Mouse (Mus musculus): ENCODE results near the gene Olfr1031. TPM values are rescaled to one million over a fixed set of nuclear protein-coding genes. Genes with fewer than 3 reads are reported as not detected.
"Not testable (repeated sequence)": the region's sequence is repeated elsewhere in the genome, so short reads cannot be mapped to it uniquely, and the experiment has no call there.

Gene Olfr1031
- not detected in 2 replicates for polyA plus RNA-seq (2012; rRNA removed)

DNA sequence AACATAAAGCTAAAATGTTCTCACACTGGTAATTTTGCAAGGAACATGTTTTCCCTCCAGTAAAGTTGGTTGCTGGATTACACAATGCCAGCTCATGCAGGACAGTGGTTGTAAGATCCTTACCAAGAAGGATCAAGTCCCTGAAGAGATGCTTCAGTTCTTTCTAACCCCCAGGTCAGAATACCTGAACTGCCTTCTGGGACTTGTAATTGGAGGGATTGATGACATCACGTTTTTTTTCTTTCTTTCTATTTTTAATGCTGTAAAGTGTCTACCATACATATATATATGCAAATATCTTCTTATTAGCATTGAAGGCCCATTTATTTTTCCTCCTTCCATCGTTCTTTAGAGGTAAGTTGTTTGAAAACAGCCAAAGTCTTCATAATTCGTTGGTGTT lies at the start of gene Olfr1031:
Olfr1031 (plus strand) TSS at position 301 of the 400 bp plus-strand sequence.
- Histone ChIP-seq H3K27me3 (ENCODE audit: control insufficient read depth, insufficient read depth, low read length) (no peaks in the 10 kb centered on the region), H3K4me1 (ENCODE audit: control insufficient read depth, insufficient read depth, insufficient read length, low read length) (no peaks in the 10 kb centered on the region), H3K27ac (ENCODE audit: insufficient read depth, low read depth, low read length) (no peak within 1 kb of the TSS), H3K36me3 (ENCODE audit: control insufficient read depth, insufficient read depth, low read length) (no peaks in the 10 kb centered on the region), H3K4me3 (ENCODE audit: low read depth, low read length) (no peak within 1 kb of the TSS)
- WGBS, result 38% methylated on average over 3 of the region's 3 CpGs
- TF ChIP-seq POLR2A (IDR thresholded peaks at IDR 0.05; ENCODE audit: low read depth, low read length) (no peak), CTCF (IDR thresholded peaks at IDR 0.05; ENCODE audit: extremely low read depth, insufficient read length, insufficient replicate concordance, low read depth, low read length) (no peak)

DNA sequence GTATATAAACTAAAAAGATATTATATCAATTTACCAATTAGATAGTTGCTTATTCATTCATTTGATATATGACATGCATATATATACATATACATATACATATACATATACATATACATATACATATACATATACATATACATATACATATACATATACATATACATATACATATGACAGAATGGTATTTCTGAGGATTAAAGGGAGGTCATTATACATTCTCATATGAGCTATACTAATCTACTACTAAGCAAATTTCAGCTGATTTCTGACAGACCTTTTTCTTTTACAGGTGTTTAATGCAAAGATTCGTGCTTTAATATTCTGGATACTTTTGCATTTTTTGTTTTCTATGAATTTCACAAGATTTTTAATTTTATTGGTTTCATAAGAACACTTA lies 40.0 kb upstream of the Olfr1031 start, which contains the start of gene Olfr1028:
Olfr1028 (plus strand) TSS at position 301 of the 400 bp plus-strand sequence.
- WGBS, result 65% methylated on average over 1 of the region's 1 CpGs
- Histone ChIP-seq H3K27me3 (ENCODE audit: control insufficient read depth, insufficient read depth, low read length) (no peaks in the 10 kb centered on the region), H3K36me3 (ENCODE audit: control insufficient read depth, insufficient read depth, low read length) (no peaks in the 10 kb centered on the region), H3K4me3 (ENCODE audit: low read depth, low read length) (no peak within 1 kb of the TSS), H3K27ac (ENCODE audit: insufficient read depth, low read depth, low read length) (no peak within 1 kb of the TSS), H3K4me1 (ENCODE audit: control insufficient read depth, insufficient read depth, insufficient read length, low read length) (no peaks in the 10 kb centered on the region)
- TF ChIP-seq CTCF (IDR thresholded peaks at IDR 0.05; ENCODE audit: extremely low read depth, insufficient read length, insufficient replicate concordance, low read depth, low read length) (no peak), POLR2A (IDR thresholded peaks at IDR 0.05; ENCODE audit: low read depth, low read length) (no peak)

DNA sequence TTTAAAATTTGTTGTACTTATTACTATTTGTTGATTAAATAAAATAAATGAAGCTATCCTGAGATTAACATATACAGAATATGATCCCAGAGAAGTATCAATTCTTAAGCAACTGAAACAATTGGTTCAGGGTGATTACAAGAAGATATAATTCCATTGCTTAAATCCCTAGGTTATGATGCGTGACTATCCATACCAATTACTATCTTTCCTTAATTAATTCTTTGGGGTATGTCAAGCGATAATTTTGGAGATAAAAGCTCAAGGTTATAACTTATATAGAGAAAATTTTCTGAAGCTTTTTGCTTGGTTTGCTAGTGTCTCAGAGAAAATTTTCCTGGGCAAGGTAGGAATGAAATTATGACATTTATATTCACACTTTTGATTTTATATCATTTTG lies 16.5 kb upstream of the Olfr1031 start, which contains the start of gene Olfr1029:
Olfr1029 (plus strand) TSS at position 301 of the 400 bp plus-strand sequence.
- no peaks in the 10 kb centered on the region for H3K36me3 ChIP-seq (ENCODE audit: control insufficient read depth, insufficient read depth, low read length)
- 85% methylated on average over 2 of the region's 2 CpGs for WGBS
- no peak within 1 kb of the TSS for H3K4me3 ChIP-seq (ENCODE audit: low read depth, low read length)
- no peak within 1 kb of the TSS for H3K27ac ChIP-seq (ENCODE audit: insufficient read depth, low read depth, low read length)
- no peak for TF ChIP-seq CTCF (IDR thresholded peaks at IDR 0.05; ENCODE audit: extremely low read depth, insufficient read length, insufficient replicate concordance, low read depth, low read length)
- TF ChIP-seq POLR2A (IDR thresholded peaks at IDR 0.05; ENCODE audit: low read depth, low read length), result no peak
- H3K27me3 ChIP-seq (ENCODE audit: control insufficient read depth, insufficient read depth, low read length), result no peaks in the 10 kb centered on the region
- no peaks in the 10 kb centered on the region for H3K4me1 ChIP-seq (ENCODE audit: control insufficient read depth, insufficient read depth, insufficient read length, low read length)

DNA sequence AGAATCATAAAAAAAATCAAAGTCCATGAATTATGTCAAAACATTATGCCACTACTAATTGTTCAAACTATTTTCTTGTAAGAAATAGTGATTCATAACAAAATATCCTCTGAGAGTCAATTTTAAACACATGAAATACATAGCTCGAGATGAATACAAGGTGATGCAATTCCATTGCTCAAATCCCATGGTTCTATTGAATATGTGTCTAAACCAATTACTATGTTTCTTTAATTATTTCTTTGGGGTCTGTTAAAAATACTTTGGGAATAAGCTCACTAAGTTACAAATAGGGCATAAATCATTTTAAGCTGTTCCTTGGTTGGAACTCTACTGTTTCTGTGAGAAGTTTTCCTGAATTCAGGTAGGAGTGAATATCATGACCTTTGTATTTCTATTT lies 11.1 kb upstream of the Olfr1031 start, which contains the start of gene Olfr1030:
Olfr1030 (plus strand) TSS at position 301 of the 400 bp plus-strand sequence.
- Histone ChIP-seq H3K4me3 (ENCODE audit: low read depth, low read length) (no peak within 1 kb of the TSS), H3K4me1 (ENCODE audit: control insufficient read depth, insufficient read depth, insufficient read length, low read length) (no peaks in the 10 kb centered on the region), H3K27me3 (ENCODE audit: control insufficient read depth, insufficient read depth, low read length) (no peaks in the 10 kb centered on the region), H3K27ac (ENCODE audit: insufficient read depth, low read depth, low read length) (no peak within 1 kb of the TSS), H3K36me3 (ENCODE audit: control insufficient read depth, insufficient read depth, low read length) (no peaks in the 10 kb centered on the region)
- TF ChIP-seq CTCF (IDR thresholded peaks at IDR 0.05; ENCODE audit: extremely low read depth, insufficient read length, insufficient replicate concordance, low read depth, low read length) (no peak), POLR2A (IDR thresholded peaks at IDR 0.05; ENCODE audit: low read depth, low read length) (no peak)
- WGBS, result 66% methylated on average over 1 of the region's 1 CpGs

DNA sequence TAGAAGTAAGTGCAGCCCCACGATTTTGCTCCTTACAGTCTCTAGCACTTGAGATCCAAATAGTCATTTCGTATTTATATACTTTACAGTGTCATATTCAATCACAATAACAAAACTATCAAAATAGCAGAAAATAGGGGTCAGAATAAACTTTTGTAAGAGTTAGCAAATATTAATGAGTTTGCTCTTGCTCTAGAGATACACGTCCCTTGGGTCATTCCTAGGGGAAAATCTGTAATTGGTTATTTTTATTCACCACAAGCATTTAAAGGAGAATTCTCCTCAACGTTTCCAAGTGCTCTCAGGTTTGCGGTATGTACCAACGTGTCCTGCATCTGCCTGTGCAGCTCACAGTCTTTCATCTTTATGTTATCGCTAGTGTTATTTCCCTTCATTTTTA lies 15.1 kb downstream of the Olfr1031 start, which contains the start of gene Olfr1032:
Olfr1032 (plus strand) TSS at position 301 of the 400 bp plus-strand sequence.
- TF ChIP-seq CTCF (IDR thresholded peaks at IDR 0.05; ENCODE audit: extremely low read depth, insufficient read length, insufficient replicate concordance, low read depth, low read length) (no peak), POLR2A (IDR thresholded peaks at IDR 0.05; ENCODE audit: low read depth, low read length) (no peak)
- WGBS, result 81% methylated on average over 7 of the region's 7 CpGs
- Histone ChIP-seq H3K27me3 (ENCODE audit: control insufficient read depth, insufficient read depth, low read length) (no peaks in the 10 kb centered on the region), H3K27ac (ENCODE audit: insufficient read depth, low read depth, low read length) (no peak within 1 kb of the TSS), H3K4me3 (ENCODE audit: low read depth, low read length) (no peak within 1 kb of the TSS), H3K36me3 (ENCODE audit: control insufficient read depth, insufficient read depth, low read length) (no peaks in the 10 kb centered on the region), H3K4me1 (ENCODE audit: control insufficient read depth, insufficient read depth, insufficient read length, low read length) (no peaks in the 10 kb centered on the region)

DNA sequence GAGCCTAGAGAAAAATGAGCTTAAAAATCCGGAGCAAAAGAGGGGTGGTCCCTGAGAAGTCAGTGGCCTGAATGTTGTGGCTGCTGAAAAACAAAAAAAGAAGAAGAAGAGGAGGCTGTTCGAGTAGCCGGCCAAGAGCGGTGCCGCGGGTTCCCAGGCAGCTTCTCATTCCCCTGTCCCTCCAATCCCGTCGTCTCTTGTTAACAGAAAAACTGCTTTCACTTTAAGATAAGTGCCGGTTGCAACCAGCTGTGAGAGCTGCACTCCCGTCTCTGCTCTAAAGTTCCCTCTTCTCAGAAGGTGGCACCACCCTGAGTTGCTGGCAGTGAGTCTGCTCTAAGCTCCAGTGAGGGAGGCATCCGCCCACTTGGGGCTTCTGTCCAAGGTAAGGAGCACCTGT lies 30.3 kb downstream of the Olfr1031 start, which contains the start of gene Olfr1033:
Olfr1033 (plus strand) TSS at position 228 of the 400 bp plus-strand sequence.
- WGBS, result 4% methylated on average over 11 of the region's 11 CpGs
- H3K4me3 ChIP-seq (ENCODE audit: low read depth, low read length), result peak within 1 kb of the TSS; percentile 53
- H3K27me3 ChIP-seq (ENCODE audit: control insufficient read depth, insufficient read depth, low read length); H3K36me3 ChIP-seq (ENCODE audit: control insufficient read depth, insufficient read depth, low read length); H3K4me1 ChIP-seq (ENCODE audit: control insufficient read depth, insufficient read depth, insufficient read length, low read length); H3K27ac ChIP-seq (ENCODE audit: insufficient read depth, low read depth, low read length): not testable (repeated sequence)

DNA sequence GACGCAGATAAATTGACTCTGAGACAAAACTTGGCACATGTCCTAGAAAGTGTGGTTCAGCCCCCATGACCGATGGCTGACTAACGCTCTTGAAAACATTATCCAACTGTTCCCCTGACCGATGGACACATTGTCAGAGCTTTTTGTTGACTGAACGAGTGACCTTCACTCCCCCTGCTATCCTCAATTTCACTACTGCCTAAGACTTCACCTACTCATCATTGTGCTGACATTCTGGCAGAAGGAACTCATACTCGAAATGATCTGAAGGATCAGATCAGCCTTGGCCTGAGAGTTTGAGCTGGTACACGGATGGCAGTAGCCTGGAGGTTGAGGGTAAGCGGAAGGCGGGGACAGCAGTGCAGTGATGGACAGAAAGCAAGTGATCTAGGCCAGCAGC lies 31.4 kb downstream of the Olfr1031 start:
- not testable (repeated sequence) for H3K27me3 ChIP-seq (ENCODE audit: control insufficient read depth, insufficient read depth, low read length); H3K36me3 ChIP-seq (ENCODE audit: control insufficient read depth, insufficient read depth, low read length); H3K27ac ChIP-seq (ENCODE audit: insufficient read depth, low read depth, low read length); H3K4me1 ChIP-seq (ENCODE audit: control insufficient read depth, insufficient read depth, insufficient read length, low read length); H3K4me3 ChIP-seq (ENCODE audit: low read depth, low read length)
- WGBS, result 54% methylated on average over 7 of the region's 9 CpGs

Other genes starting within 250 kb of the Olfr1031 start
- gene Olfr1012, start 227.5 kb upstream of the Olfr1031 start, polyA plus RNA-seq (2012; rRNA removed), result not detected in 2 replicates
- not detected in 2 replicates for gene Olfr1013, start 223.2 kb upstream of the Olfr1031 start, polyA plus RNA-seq (2012; rRNA removed)
- not detected in 2 replicates for gene Olfr1014, start 217.6 kb upstream of the Olfr1031 start, polyA plus RNA-seq (2012; rRNA removed)
- gene Olfr1015, start 208.3 kb upstream of the Olfr1031 start, polyA plus RNA-seq (2012; rRNA removed), result not detected in 2 replicates
- gene Olfr1016, start 187.8 kb upstream of the Olfr1031 start, polyA plus RNA-seq (2012; rRNA removed), result not detected in 2 replicates
- gene Olfr1018, start 171.8 kb upstream of the Olfr1031 start, polyA plus RNA-seq (2012; rRNA removed), result not detected in 2 replicates
- gene Olfr1019, start 144.8 kb upstream of the Olfr1031 start, polyA plus RNA-seq (2012; rRNA removed), result not detected in 2 replicates
- gene Olfr1020, start 143.3 kb upstream of the Olfr1031 start, polyA plus RNA-seq (2012; rRNA removed), result not detected in 2 replicates
- gene Olfr1022, start 121.7 kb upstream of the Olfr1031 start, polyA plus RNA-seq (2012; rRNA removed), result not detected in 2 replicates
- not detected in 2 replicates for gene Olfr1023, start 104.7 kb upstream of the Olfr1031 start, polyA plus RNA-seq (2012; rRNA removed)
- not detected in 2 replicates for gene Olfr1024, start 85.3 kb upstream of the Olfr1031 start, polyA plus RNA-seq (2012; rRNA removed)
- gene Olfr1025-ps1, start 75.1 kb upstream of the Olfr1031 start, polyA plus RNA-seq (2012; rRNA removed), result not detected in 2 replicates
- not detected in 2 replicates for gene Olfr1026, start 68.7 kb upstream of the Olfr1031 start, polyA plus RNA-seq (2012; rRNA removed)
- not detected in 2 replicates for gene Olfr1028, start 39.9 kb upstream of the Olfr1031 start, polyA plus RNA-seq (2012; rRNA removed)
- not detected in 2 replicates for gene Olfr1029, start 16.4 kb upstream of the Olfr1031 start, polyA plus RNA-seq (2012; rRNA removed)
- gene Olfr1030, start 11.0 kb upstream of the Olfr1031 start, polyA plus RNA-seq (2012; rRNA removed), result not detected in 2 replicates
- not detected in 2 replicates for gene Olfr1032, start 15.2 kb downstream of the Olfr1031 start, polyA plus RNA-seq (2012; rRNA removed)
- gene Olfr1033, start 30.3 kb downstream of the Olfr1031 start, polyA plus RNA-seq (2012; rRNA removed), result 0.06 TPM in 1 of 2 replicates, not detected in the other
- 0.03 TPM in 1 of 2 replicates, not detected in the other for gene Olfr1034, start 55.6 kb downstream of the Olfr1031 start, polyA plus RNA-seq (2012; rRNA removed)
- gene Olfr1036, start 83.7 kb downstream of the Olfr1031 start, polyA plus RNA-seq (2012; rRNA removed), result not detected in 2 replicates
- not detected in 2 replicates for gene Olfr1037, start 97.1 kb downstream of the Olfr1031 start, polyA plus RNA-seq (2012; rRNA removed)
- gene Olfr1039, start 145.6 kb downstream of the Olfr1031 start, polyA plus RNA-seq (2012; rRNA removed), result not detected in 2 replicates
- not detected in 2 replicates for gene Olfr1040, start 156.4 kb downstream of the Olfr1031 start, polyA plus RNA-seq (2012; rRNA removed)
- gene Olfr1042, start 171.5 kb downstream of the Olfr1031 start, polyA plus RNA-seq (2012; rRNA removed), result not detected in 2 replicates
- gene Olfr1043, start 177.2 kb downstream of the Olfr1031 start, polyA plus RNA-seq (2012; rRNA removed), result not detected in 2 replicates
- gene Olfr1044, start 187.5 kb downstream of the Olfr1031 start, polyA plus RNA-seq (2012; rRNA removed), result not detected in 2 replicates
- gene Olfr52, start 195.4 kb downstream of the Olfr1031 start, polyA plus RNA-seq (2012; rRNA removed), result not detected in 2 replicates
- not detected in 2 replicates for gene Olfr1045, start 212.7 kb downstream of the Olfr1031 start, polyA plus RNA-seq (2012; rRNA removed)
- gene Olfr1046, start 229.0 kb downstream of the Olfr1031 start, polyA plus RNA-seq (2012; rRNA removed), result not detected in 2 replicates
- gene Olfr1047, start 241.1 kb downstream of the Olfr1031 start, polyA plus RNA-seq (2012; rRNA removed), result not detected in 2 replicates
- not detected in 2 replicates for gene Olfr1048, start 250.0 kb downstream of the Olfr1031 start, polyA plus RNA-seq (2012; rRNA removed)

Data from small intestine, adult 2 months (tissue).